Mouse (Mus musculus) hindbrain, embryonic 11.5 days (tissue): Measurements from ENCODE around the gene Olfr305. TPM values are rescaled to one million over a fixed set of nuclear protein-coding genes. Genes with fewer than 3 reads are reported as not detected.

Experiments
- ATAC-seq: fragments of 200-750 bp; cut with Nextera tagmentation; 2 replicates; pipeline ENCODE4 v1.8.0; 2017; ENCODE audit warnings: mild to moderate bottlenecking, moderate TSS enrichment, moderate library complexity; ENCODE audit not compliant: low FRiP score
- DNase-seq: peaks from one replicate; pipeline ENCODE4 v3.0.0-alpha.2; 2015; ENCODE audit warnings: low spot score
- H3K27ac ChIP-seq: fragments of 300-500 bp; sonication (generic); 2 replicates; pipeline ENCODE4 v1.5.1; 2014; ENCODE audit warnings: mild to moderate bottlenecking, low read depth, low read length
- H3K27me3 ChIP-seq: fragments of 300-500 bp; sonication (generic); 2 replicates; pipeline ENCODE4 v1.6.1; 2014; ENCODE audit warnings: mild to moderate bottlenecking, low read length, moderate library complexity, mixed read lengths; ENCODE audit not compliant: control insufficient read depth, insufficient read depth
- H3K36me3 ChIP-seq: fragments of 300-500 bp; sonication (generic); 2 replicates; pipeline ENCODE4 v1.6.1; 2014; ENCODE audit warnings: mild to moderate bottlenecking, low read length, moderate library complexity, mixed read lengths; ENCODE audit not compliant: control insufficient read depth, insufficient read depth
- H3K4me1 ChIP-seq: fragments of 300-500 bp; sonication (generic); replicated peaks from 2 replicates; pipeline ENCODE4 v1.6.1; 2014; ENCODE audit warnings: low read length, mixed read lengths; ENCODE audit not compliant: control insufficient read depth, insufficient read depth
- H3K4me2 ChIP-seq: fragments of 300-500 bp; sonication (generic); replicated peaks from 2 replicates; pipeline ENCODE4 v1.6.1; 2014; ENCODE audit warnings: mild to moderate bottlenecking, low read depth, low read length
- H3K4me3 ChIP-seq: fragments of 300-500 bp; sonication (generic); 2 replicates; pipeline ENCODE4 v1.5.1; 2014; ENCODE audit warnings: low read depth, low read length
- H3K9ac ChIP-seq: fragments of 300-500 bp; sonication (generic); 2 replicates; pipeline ENCODE4 v1.6.1; 2014; ENCODE audit warnings: low read depth, low read length
- H3K9me3 ChIP-seq: fragments of 300-500 bp; sonication (generic); 2 replicates; pipeline ENCODE4 v1.6.1; 2016; ENCODE audit warnings: low read length; ENCODE audit not compliant: control insufficient read depth
- WGBS: fragments of 180-500 bp; shearing (Covaris S2); extraction: QIAGEN DNeasy Blood & Tissue Kit; methylation state at CpG from one replicate; pipeline ENCODE4 v1.1.7; 2014; 5-methylcytosine and 5-hydroxymethylcytosine counted together
- polyA plus RNA-seq: library from polyadenylated mRNA; unstranded; fragments of >200 nt; fragmentation: Nextera tagmentation; extraction: Ambion mirVana; gene quantifications from 2 replicates; pipeline ENCODE4 v1.2.1, GENCODE M21; 2014

The Olfr305 gene
- polyA plus RNA-seq, 1 experiment from 2014 or later, result not detected

DNA sequence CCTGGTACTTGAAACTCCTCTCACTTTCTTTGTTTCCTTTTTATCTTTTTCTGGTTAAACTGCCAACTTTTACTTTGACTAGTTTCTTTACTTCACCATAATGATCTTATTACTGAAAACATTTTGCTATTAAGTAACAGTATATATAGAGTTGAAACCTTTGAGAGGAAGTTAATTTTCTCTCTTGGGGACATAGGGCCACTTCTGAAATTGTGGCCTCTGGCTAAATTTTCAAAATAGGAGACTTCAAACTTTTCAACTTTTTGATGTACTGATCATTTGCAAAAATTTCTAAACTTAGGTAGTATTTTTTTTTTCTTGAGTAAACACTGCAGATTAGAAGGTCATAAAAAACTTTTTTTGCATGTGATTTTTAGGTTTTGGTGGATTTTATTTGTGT lies 41.2 kb downstream of the Olfr305 start, which contains the start of gene Olfr308:
TSS of gene Olfr308 (minus strand) at position 101 of the 400 bp plus-strand sequence.
- no peaks in the 10 kb centered on the region for H3K36me3 ChIP-seq
- no peak within 1 kb of the TSS for H3K4me2 ChIP-seq
- no peaks in the 10 kb centered on the region for H3K27me3 ChIP-seq
- no peak for DNase-seq
- H3K4me1 ChIP-seq, result no peaks in the 10 kb centered on the region
- H3K9me3 ChIP-seq, result no peaks in the 10 kb centered on the region
- no peak within 1 kb of the TSS for H3K9ac ChIP-seq
- H3K4me3 ChIP-seq, result no peak within 1 kb of the TSS
- no peak within 1 kb of the TSS for H3K27ac ChIP-seq
- ATAC-seq, result no peak

DNA sequence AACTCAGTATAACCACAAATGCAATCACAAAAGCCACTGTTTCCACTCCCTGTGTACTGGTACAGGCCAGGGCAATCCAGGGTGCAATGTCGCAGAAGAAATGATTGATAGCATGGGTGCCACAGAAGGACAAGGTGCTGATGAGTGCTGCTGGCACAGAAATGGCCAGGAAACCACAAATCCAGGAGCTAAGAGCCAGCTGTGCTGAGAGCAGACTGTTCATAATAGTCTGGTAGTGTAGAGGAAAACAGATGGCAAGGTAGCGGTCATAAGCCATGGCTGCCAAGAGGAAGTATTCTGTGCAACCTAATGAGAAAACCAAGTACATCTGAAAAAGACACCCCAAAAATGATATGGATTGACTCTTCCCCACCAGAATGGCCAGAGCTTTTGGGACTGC lies 45.4 kb downstream of the Olfr305 start:
- ATAC-seq (no peak), DNase-seq (no peak)
- H3K27ac ChIP-seq, result no peak overlapping the region
- H3K9ac ChIP-seq, result no peak overlapping the region
- no peaks in the 10 kb centered on the region for H3K36me3 ChIP-seq
- H3K4me2 ChIP-seq, result no peak overlapping the region
- 98% methylated on average over 2 of the region's 2 CpGs for WGBS
- no peak overlapping the region for H3K4me3 ChIP-seq
- no peaks in the 10 kb centered on the region for H3K27me3 ChIP-seq
- no peaks in the 10 kb centered on the region for H3K4me1 ChIP-seq
- H3K9me3 ChIP-seq, result no peaks in the 10 kb centered on the region

DNA sequence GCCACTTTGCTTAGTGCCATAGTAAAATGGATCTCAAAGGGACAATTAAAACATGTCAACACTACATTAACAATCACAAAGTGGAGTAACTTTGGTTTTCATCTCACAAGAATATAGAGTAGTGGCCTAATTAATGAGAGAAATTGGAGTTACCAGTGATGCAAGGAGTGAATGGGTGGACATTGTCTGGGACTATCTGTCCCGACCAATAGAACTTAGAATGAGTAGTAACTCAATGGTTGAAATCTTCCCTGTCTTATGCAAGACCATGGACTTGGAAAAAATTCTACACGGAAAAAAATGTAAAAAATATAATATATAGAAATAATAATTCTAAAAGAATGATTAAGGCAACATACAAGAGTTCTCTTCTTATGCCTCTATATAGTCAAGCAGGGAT lies 53.1 kb downstream of the Olfr305 start, which contains the start of gene Olfr309:
TSS of gene Olfr309 (minus strand) at position 101 of the 400 bp plus-strand sequence.
- 77% methylated on average over 2 of the region's 2 CpGs for WGBS
- Histone ChIP-seq H3K4me3 (no peak within 1 kb of the TSS), H3K27ac (no peak within 1 kb of the TSS), H3K9me3 (no peaks in the 10 kb centered on the region), H3K4me2 (no peak within 1 kb of the TSS), H3K27me3 (no peaks in the 10 kb centered on the region), H3K4me1 (no peaks in the 10 kb centered on the region), H3K36me3 (no peaks in the 10 kb centered on the region), H3K9ac (no peak within 1 kb of the TSS)
- ATAC-seq (no peak), DNase-seq (no peak)

Other genes starting within 250 kb of the Olfr305 start
- gene Vmn2r75, start 195.2 kb downstream of the Olfr305 start, polyA plus RNA-seq, result not detected in 2 replicates
- not detected in 2 replicates for gene Vmn2r76, start 120.6 kb downstream of the Olfr305 start, polyA plus RNA-seq
- gene Olfr310, start 89.8 kb downstream of the Olfr305 start, polyA plus RNA-seq, result not detected in 2 replicates
- gene Olfr309, start 53.2 kb downstream of the Olfr305 start, polyA plus RNA-seq, result not detected in 2 replicates
- not detected in 2 replicates for gene Olfr308, start 41.3 kb downstream of the Olfr305 start, polyA plus RNA-seq
- gene Olfr307, start 29.3 kb downstream of the Olfr305 start, polyA plus RNA-seq, result not detected in 2 replicates
- gene Olfr304, start 19.7 kb upstream of the Olfr305 start, polyA plus RNA-seq, result not detected in 2 replicates
- gene Olfr303, start 30.9 kb upstream of the Olfr305 start, polyA plus RNA-seq, result not detected in 2 replicates
- not detected in 2 replicates for gene Olfr301, start 36.9 kb upstream of the Olfr305 start, polyA plus RNA-seq
- not detected in 2 replicates for gene Olfr299, start 93.0 kb upstream of the Olfr305 start, polyA plus RNA-seq
- not detected in 2 replicates for gene Olfr298, start 125.6 kb upstream of the Olfr305 start, polyA plus RNA-seq
- not detected in 2 replicates for gene Olfr297, start 153.0 kb upstream of the Olfr305 start, polyA plus RNA-seq
- not detected in 2 replicates for gene Olfr295, start 216.9 kb upstream of the Olfr305 start, polyA plus RNA-seq
- gene Olfr294, start 249.7 kb upstream of the Olfr305 start, polyA plus RNA-seq, result not detected in 2 replicates